Mouse (Mus musculus) natural killer cell, adult 2 months (primary cell): ENCODE results near the gene Nog.

Experiments used
- DNase-seq, 2 experiments: peaks; one replicate each; pipeline ENCODE4 v3.0.0; 2022; ENCODE audit warnings: low spot score in 2 of 2

Gene Nog

DNA sequence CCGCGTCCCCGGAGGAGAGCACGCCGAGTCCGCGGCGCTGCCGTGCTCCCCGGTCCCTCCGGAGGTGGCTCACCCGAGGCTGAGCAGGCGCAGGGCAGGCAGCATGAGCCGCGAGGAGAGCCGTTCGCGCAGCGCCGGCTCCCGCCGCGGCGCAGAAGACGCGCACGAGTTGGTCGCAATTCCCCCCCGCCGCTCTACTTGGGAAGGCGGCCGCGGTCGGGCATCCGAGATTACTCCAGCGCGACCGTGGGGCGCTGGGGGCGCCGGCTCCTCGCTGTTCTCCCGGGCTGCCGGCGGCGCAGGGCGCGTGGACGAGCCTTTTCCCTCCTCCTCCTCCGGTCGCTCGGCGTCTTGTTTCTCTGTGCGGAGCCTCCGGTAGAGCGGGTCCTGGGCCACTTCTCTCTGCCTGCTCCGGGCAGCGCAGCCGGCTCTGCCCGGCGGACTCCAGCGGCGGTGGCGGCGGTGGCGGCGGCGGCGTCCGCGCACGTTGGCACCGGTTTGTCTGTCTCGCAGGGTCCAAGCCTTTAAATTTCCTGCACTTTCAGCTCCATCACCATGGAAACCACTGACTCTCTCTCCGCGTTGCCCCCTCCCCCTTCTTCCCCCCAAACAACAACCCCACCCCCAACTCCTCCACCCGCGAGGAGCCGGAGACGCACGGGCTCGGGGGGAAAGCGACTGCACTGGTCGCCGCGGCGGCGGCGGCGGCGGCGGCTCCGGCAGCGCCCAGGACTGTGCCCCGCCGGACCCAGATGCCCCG is at the start of gene Nog:
TSS of gene Nog (minus strand) at position 277 of the 760 bp plus-strand sequence.
- DNase-seq = peak in 1 of 2 experiments; percentile 4

DNA sequence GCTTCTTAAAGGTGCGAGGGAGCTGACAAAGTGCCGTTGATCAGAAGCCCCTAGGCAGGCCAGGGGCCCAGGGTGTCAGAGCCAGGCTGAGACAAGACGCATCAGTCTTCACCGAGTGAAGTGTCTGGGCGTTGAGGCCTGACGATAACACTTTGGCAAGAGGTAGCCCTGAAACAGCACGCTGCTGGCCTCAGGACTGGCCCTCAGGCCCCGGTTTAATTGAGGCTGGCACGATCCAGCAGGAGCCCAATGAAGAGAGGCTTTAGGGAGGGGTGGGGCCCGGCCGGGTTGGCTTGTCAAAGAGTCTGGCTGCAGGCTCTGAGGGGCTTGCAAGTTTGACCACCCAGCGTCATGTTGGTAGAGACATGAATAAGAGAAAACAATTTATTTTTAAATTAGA is 38.1 kb upstream of the Nog start:
- no peak for DNase-seq

DNA sequence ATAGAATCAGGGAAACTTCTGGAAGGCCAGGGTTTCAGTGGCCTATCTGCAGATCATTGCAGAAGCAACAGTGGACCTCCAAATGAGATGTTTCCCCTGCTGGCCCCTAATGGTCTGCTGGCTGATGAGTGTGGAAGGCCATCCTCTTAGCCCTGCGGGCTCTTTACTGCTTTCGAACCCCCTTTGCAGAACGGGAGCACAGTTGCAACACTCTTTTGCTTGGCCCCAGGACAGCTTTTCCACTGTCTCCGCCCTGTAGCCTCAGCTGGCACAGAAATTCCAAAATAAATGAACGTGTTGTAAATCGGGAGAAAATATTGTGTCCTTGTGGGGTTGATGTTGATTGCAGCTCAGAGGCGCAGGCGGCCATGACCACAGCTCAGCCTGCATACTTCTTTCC is 37.7 kb upstream of the Nog start:
- DNase-seq = no peak

DNA sequence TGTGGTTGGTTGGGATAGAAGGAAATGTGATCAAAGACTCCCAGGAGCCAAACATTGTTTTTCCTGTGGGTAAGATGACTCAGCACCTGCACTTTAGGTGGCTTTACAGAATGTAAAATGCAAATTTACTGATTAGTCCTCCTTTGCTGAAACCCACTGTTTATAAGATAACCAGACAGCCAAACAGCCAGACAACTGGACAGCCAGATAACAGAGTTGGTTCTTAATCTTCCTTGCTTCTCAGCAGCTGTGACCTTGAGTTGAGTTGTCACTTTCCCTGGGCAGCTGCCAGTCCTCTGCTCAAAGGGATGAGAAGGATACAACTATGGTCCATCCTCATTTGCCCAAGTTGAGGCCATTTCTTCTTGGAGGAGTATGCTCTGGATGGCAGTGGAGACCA is 35.8 kb upstream of the Nog start:
- no peak for DNase-seq

DNA sequence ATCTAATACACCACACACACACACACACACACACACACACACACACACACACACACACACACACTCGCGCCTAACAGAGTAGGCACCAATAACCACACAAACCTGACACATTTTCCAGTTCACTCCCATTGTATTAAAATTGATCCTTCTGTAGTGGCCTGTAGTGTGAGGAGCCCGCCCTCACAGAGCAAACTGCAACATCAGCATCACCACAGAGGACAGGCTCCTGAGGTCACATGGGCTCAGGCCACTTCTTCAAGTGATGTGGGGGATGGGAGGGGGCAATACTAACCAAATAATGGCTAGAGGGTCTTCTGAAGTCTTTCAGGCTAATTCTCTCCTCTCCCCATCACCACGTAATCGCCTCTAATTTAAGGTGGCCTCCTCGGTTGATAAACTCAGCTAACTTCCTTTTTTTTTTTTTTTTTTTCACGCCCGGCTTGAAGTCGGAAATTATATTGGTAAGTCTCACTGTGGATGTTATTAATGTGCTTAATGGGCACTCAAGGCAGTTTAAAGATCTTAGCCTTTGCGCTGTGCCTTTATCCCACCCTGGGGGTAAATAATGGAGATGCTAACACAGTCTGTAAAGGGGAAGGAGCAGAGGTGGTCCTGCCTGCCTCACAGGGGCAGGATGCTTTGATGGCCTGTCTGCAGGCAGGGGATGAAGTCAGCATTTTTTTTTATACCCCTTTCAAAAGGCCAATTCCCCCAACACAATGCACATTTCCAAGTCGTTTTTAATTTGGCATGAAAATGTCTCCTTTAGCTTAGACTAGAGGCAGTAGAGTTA is 25.2 kb upstream of the Nog start:
- DNase-seq = no peak

DNA sequence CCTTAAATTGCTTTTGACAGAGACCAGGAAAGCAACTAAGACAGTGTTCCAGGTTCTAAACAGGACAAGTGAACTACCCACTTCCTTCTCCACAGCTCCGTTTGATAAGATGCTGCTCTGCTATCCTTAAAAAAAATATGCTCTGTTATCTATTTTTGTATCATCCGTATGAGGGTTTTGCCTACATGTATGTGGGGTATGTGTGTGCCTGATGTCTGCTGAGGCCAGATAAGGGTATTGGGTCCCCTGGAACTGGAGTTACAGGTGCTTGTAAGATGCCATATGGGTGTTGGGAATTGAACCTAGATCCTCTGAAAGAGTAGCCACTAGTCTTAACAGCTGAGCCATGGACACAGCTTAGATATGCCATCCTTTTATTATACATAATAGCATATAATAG is 19.6 kb upstream of the Nog start:
- DNase-seq = no peak

DNA sequence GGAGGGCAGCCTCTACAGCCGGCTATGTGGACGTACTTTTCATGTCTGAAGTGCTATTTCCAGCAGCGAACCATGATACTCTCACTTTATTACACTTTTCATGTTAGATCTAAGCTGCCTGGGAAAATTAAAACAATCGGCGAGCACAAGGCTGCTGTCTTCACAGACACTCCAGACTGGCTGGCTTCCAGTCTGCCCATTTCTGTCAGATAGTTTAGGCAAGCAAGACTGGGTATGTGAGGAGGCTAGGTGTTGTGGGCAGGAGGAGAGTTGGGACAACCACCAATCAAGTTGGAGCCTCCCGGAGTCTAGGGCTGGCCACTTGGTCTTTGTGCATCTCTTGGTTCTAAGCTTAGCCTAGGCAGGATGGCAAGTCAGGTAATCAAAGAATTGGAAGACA is 17.5 kb upstream of the Nog start:
- DNase-seq = no peak

DNA sequence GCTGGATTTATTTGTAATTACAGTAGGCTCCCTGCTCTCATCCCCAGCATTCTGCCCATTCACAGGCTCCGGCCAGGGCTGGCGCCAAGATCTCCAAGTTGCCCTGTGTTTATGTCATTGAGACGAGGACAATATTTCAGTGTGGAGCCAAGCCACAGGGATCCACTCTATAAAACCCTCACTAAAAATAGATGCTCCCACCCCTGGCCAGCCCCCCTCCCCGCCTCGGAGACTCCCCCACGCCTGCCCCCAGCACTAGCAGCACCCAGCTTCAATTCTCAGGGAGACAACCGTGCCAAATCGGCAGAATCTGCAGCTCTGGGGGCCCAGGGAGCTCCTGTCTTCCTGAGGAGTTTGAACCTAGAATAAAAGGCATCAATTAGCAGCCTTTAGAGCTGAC is 16.2 kb upstream of the Nog start:
- no peak for DNase-seq

DNA sequence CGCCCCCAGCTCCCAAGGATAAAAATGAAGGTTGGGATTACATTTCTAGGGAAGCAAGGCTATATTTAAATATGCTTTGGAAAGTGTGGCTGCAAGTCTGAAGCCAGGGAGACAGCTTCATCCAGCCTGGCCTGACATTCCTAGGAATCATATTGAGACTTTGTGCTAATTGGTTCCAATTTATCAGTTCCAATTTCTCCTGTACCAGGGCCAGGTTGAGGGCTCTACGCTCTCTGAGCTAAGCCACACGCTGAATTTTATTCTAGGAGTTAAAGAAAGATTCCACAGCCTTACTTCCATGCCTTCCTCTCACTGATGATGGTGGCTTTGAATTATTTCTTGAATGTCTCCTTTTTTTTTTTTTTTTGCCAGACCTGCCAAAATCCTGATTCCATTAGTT is 15.6 kb upstream of the Nog start:
- no peak for DNase-seq

DNA sequence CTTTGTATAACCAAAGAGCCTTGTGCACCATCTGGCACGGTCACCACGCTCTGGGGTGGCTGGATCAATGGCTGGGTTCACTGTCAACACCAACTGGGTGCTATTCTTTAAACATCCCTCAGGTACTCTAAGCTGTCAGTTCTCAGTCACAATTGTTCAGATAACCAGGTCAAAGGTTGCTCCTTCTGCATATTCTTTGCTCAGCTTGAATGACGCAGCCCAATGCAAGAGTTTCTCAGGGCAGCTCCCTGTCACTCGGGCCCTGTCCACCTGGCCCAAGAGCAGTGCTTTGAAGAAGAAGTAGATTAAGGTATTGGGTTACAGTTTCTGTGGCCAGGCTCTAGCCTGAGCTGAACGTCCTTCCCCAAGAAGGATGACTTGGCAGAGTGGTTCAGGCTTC is 12.2 kb upstream of the Nog start:
- DNase-seq = no peak

DNA sequence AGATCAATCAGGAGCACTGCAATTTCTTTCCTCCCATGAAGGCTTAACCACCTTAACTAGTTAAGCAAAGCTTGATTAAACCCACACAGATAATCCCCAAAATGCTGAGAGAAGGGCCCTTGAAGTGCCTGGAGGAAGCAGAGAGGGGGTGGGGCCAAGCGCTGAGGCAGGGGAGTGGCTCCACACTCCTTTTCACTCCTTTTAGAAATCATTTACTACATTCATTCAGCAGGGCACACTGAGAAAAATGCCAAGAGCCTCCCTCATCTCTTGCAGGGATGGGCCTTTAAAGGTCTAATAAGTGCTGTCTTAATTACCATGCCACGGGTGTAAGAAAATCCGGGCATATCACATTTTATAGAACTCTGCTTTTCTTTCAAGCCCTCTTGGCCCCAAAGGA is 10.2 kb upstream of the Nog start:
- no peak for DNase-seq

DNA sequence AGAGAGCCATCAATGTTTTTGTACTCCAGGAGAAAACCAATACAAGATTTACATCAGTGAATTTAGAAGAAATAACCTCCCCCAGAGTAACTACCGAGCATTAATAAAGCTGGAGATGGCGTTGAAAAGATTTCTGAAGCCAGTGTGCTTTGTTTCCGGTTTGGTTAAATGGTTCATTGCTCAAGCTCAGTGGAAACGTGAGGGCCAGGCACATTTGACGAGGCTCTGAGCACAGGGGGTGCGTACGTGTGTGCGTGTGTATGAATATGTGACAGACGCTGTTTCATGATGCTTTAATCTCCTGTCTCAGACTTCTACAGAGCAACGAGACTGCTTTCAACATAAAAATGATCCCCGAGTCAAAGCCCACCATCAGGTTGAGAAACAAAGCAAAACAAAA is 8.1 kb upstream of the Nog start:
- no peak for DNase-seq

DNA sequence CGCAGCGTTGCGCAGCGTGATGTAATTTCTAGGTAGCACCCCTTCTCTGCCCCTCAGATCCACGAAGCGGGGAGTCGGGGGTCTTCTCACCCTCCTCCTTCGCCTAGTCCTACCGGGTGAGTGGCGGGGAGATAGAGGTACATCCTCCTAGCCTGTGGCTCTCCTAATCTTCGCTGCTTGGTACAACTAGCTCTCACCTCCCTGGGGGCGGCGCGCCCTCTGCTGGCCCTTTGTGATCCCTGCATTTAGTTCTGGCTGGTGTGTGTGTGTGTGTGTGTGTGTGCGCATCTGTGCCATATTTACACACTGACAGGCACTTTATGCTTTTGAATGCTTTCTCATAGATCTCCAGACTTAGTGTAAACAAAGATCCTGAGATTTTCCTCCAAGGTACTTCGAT is 1.3 kb upstream of the Nog start:
- peak; percentile 62 to 79 for DNase-seq

DNA sequence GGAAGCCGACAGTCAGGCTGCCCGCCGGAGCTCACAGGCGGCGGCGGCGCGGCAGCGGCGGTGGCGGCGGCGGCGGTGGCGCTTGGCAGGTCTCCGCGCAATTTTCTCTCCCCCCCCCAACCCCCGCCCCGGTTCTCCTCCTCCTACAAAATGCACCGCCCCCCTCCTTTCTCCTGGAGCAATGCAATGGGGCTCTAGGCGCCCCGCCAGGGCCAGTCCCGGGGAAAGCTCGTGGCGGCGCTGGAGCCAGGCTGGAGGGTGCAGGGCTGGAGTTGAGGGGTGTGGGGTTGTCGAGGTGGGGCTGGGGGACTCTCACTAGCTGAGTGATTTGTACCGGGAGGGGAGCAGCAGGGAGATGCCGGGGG is 666 bp upstream of the Nog start:
- DNase-seq = no peak

DNA sequence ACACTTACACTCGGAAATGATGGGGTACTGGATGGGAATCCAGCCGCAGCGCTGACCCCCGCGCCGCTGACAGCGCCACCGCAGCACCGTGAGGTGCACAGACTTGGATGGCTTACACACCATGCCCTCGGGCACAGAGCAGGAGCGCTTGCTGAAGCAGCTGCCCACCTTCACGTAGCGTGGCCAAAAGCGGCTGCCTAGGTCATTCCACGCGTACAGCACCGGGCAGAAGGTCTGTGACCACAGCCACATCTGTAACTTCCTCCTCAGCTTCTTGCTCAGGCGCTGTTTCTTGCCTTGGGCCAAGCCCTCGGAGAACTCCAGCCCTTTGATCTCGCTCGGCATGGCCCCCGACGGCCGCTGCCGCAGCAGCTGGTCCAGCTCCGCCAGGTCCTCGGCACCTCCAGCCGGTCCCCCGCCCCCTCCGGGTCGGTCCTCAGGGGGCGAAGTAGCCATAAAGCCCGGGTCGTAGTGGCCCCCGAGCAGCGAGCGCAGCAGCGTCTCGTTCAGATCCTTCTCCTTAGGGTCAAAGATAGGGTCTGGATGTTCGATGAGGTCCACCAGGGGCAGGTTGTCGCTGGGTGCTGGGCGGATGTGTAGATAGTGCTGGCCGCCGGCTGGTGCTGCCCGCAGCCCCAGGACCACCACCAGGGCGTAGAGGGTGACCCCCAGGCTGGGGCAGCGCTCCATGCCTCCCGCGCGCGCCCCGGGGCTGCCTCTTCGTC is 639 bp downstream of the Nog start:
- peak in 1 of 2 experiments; percentile 2 for DNase-seq

DNA sequence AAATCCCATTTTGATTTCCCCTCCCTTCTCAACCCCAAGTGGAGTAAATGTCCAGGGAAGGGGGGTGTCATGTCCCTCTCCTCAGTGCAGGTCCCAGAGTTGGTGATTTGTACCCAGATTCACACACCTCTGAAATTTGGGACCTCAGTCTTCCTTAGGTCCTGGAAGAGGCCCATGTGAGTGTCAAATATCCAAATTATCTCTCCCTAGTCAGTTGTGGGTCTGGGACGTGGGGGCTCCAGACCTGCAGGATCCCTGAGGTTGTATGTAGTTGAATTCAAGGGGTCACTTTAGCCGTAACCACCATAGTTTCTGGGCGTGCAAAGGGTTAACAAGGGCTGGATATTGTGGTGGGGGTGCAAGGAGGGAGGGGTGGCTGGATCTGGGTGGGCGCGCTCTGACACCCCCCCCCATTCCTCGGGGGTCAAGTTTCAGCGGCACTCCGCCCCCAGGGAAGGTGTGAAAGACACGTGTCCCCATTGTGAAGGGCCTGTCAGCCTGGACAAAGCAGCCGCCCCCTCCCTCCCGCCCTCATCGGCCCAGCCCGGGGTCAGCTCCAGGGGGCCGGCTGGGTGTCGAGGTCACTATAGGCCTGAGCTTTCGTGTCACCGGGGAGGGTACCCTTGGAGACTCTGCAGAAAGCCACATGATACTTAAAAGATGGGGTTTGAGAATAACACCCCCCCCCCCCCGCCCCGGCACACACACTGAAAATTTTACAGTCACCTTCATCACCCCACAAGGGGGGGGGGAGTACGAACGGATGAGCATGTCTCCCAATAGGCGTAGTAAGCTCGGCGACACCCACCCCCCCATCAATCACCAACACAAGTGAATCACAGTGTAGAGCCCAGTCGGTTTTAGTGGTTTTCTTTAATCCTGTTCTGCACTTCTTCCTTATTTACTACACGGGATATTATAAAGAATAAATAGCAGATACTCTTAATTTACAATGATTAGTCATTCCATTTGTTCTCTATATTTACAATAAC is 2.1 kb downstream of the Nog start:
- no peak for DNase-seq

DNA sequence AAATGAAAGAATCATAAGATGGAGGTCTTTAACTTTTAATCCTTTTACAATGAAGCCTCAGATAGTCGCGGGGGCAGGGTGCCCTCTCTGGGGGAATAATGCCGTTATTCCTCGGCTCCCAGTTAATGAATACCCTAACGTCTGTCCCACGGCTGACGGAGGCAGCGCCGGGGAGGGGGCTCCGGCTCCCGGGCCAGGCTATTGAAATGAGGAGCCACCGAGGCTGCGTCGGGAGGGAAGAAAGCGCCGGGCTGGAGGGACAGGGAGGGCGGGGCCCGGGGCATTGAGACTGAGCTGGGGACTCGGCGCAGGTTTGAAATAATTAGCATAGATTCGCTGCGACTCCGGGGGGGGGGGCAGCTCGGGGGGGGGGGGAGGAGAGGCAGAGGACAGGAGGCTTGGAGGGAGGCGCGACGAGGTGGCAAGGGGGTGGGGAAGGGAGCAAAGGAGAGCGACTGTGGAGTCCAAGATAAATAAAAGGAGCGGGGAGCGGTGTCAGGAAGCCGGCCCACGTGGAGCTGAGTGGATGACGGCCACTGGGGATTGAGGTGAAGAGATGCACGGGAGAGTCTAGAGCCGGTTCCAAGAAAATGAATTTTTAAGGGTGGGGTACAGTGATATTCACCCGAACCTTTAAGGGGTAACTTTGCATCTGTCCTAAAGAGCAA is 2.9 kb downstream of the Nog start:
- no peak for DNase-seq

DNA sequence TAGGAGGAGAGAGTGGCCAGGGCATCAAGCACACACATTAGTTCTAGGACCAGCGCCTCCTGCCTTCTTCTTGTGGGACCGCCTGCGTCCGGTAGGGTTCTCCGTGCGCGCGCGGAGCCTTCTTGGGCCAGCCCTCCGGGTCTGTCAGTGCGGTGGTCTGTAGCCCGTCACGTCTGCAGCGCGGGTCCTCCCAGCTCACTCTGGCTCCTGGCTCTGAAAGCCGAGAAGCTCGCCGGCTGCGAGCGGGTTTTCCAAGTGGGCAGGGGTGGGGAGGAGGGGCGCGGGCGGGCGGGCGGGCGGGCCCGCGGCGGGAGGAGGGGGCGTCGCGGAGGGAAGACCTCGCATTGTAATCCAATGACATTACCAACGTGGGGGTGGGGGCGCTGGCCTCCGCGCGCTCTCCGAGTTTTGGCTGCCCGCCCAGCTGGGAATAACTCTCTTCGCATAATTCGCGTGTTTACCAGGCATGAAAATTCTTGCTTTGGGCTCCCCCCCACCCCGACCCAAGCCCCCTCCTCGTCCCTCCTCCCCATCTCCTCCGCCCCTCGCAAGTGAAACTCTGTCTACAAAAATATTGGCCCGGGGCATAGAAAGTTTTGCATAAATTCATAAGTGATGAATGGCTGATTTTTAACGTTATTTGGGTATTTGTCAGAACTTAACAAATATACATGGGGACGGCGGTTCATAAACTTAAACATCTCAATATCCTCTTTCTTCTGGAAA is 3.7 kb downstream of the Nog start:
- no peak for DNase-seq

DNA sequence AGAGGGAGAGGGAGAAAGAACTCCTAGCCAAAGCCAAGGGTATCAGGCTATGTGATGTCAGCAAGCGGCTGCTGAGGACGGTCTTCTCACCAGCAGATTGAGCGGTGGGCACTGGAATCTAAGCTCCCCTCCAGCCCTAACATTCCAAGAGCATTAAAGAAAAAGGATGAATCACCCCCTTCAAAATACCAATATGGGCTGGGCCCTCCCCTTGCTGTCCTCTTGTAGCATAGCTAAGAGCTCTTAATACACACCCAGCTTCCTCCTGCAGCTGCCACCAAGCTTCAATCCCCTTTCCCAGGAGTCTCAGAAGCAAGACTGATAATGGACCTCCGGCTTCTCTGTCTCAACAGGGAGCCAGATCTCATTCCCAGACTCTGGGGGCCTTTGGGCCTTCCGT is 4.6 kb downstream of the Nog start:
- no peak for DNase-seq

DNA sequence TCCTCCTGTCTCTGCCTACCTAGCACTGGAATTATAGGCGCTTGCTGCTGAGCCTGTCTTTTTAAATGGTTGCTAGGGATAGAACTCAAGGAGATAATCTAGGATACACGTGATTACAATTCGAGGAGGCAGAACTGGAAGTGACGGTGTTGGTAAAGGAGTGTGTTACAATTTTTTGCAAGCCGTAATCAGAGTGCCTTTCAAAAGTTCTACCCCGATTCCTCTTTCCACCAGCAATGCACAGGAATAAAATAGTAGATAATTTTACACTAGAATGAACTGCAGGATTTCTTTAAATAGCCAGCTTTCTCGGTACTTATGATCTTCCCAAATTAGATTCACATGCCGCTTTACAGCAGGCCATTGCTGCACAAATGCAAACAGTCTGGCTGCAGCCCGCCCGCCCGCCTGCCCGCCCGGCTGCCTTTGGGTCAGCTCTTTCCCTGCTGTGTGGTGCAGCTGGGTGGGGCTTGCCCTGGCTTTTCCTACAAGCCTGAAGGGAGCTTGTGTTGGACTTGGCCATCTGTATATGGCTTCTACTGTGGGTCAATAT is 32.2 kb downstream of the Nog start:
- no peak for DNase-seq
